Mouse (Mus musculus) embryonic facial prominence, embryonic 11.5 days (tissue): ENCODE results near the gene E130114P18Rik. TPM values are rescaled to one million over a fixed set of nuclear protein-coding genes. Genes with fewer than 3 reads are reported as not detected.
A peak's percentile ranks its signal among the peaks of the same experiment; 100 is the strongest.

Experiments used
- ATAC-seq: fragments of 200-750 bp; cut with Nextera tagmentation; replicated peaks from 2 replicates; pipeline ENCODE4 v1.8.0; 2017; ENCODE audit warnings: low read depth; ENCODE audit not compliant: insufficient number of reproducible peaks, low FRiP score, low TSS enrichment
- DNase-seq: peaks from one replicate; pipeline ENCODE4 v3.0.0-alpha.2; 2015; ENCODE audit warnings: low spot score
- H3K27ac ChIP-seq: fragments of 300-500 bp; sonication (generic); replicated peaks from 2 replicates; pipeline ENCODE4 v1.5.1; 2014; ENCODE audit warnings: mild to moderate bottlenecking, low read depth, low read length, control low read depth
- H3K27me3 ChIP-seq: fragments of 300-500 bp; sonication (generic); 2 replicates; pipeline ENCODE4 v1.6.1; 2014; ENCODE audit warnings: mild to moderate bottlenecking, low read length, moderate library complexity, mixed read lengths; ENCODE audit not compliant: control insufficient read depth, insufficient read depth
- H3K36me3 ChIP-seq: fragments of 300-500 bp; sonication (generic); replicated peaks from 2 replicates; pipeline ENCODE4 v1.6.1; 2014; ENCODE audit warnings: low read depth, mild to moderate bottlenecking, low read length, moderate library complexity, mixed read lengths; ENCODE audit not compliant: control insufficient read depth, insufficient read depth
- H3K4me1 ChIP-seq: fragments of 300-500 bp; sonication (generic); 2 replicates; pipeline ENCODE4 v1.6.1; 2014; ENCODE audit warnings: low read length, mixed read lengths; ENCODE audit not compliant: control insufficient read depth, insufficient read depth
- H3K4me2 ChIP-seq: fragments of 300-500 bp; sonication (generic); 2 replicates; pipeline ENCODE4 v1.6.1; 2014; ENCODE audit warnings: low read depth, mild to moderate bottlenecking, control low read depth, low read length, moderate library complexity
- H3K4me3 ChIP-seq: fragments of 300-500 bp; sonication (generic); 2 replicates; pipeline ENCODE4 v1.5.1; 2014; ENCODE audit warnings: low read depth, low read length, control low read depth
- H3K9ac ChIP-seq: fragments of 300-500 bp; sonication (generic); replicated peaks from 2 replicates; pipeline ENCODE4 v1.6.1; 2014; ENCODE audit warnings: mild to moderate bottlenecking, control low read depth, low read length
- H3K9me3 ChIP-seq: fragments of 300-500 bp; sonication (generic); replicated peaks from 2 replicates; pipeline ENCODE4 v1.6.1; 2016; ENCODE audit warnings: mild to moderate bottlenecking, low read length, inconsistent platforms, mixed read lengths; ENCODE audit not compliant: control insufficient read depth
- WGBS: fragments of 180-500 bp; shearing (Covaris S2); extraction: QIAGEN DNeasy Blood & Tissue Kit; methylation state at CpG from one replicate; pipeline ENCODE4 v1.1.7; 2014; 5-methylcytosine and 5-hydroxymethylcytosine counted together
- polyA plus RNA-seq: library from polyadenylated mRNA; unstranded; fragments of >200 nt; fragmentation: Nextera tagmentation; extraction: Ambion mirVana; gene quantifications from 2 replicates; pipeline ENCODE4 v1.2.1, GENCODE M21; 2014

The E130114P18Rik gene
- polyA plus RNA-seq, 1 experiment from 2014 or later, result 9.5 TPM

DNA sequence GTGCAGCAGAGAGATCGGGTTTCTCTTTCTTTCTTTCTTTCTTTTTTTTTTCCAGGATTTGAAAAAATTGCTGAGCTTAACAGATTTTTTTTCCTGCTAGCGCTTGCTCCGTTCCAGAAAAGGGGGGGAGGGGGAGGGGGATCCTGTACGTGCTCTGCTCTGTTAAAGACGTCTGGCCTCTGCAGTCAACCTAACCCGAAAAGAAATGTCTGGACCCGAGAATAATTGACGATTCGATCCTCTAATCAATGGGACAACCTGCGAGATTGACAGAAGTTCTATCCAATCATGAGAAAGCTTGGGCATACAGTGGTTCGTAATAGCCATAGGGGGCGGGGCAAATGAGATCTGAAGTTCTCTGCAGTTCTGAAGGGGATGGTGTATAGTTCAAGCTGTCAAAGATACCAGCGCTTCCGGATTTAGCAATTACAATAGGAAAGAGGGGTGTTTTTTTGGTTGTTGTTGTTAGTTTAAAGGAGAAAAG lies 4.7 kb downstream of the E130114P18Rik start:
- peak; percentile 98 for DNase-seq
- ATAC-seq, result peak; percentile 73
- Histone ChIP-seq H3K4me1 (no peaks in the 10 kb centered on the region), H3K9me3 (no peaks in the 10 kb centered on the region), H3K36me3 (no peaks in the 10 kb centered on the region), H3K27me3 (no peaks in the 10 kb centered on the region), H3K27ac (peak overlapping the region; percentile 63; the same call in 1 of the 2 replicates), H3K9ac (no peak overlapping the region), H3K4me3 (peak overlapping the region; percentile 36), H3K4me2 (peak overlapping the region; percentile 28; the same call in 1 of the 2 replicates)
- WGBS, result under 1% methylated on average over 14 of the region's 14 CpGs

DNA sequence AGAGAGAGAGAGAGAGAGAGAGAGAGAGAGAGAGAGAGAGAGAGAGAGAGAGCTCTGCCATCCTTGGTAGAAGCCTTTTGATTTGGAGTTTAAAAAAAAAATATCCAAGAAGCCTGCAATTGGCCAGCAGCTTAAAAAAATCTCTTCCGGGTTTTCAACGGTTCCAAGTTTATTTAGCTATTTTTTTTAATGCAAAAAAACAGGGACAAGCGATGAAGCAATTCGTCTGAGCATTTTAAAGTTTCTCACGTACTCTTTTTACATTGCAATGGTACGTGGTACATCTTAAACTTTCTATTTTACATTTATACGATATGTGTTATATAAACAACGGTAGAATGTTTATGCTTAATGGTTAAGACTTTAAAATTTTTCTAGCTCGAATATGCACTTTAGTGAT lies 5.2 kb downstream of the E130114P18Rik start, which contains the start of gene Nfia:
Nfia (plus strand) TSS at position 94 of the 400 bp plus-strand sequence.
- no peak for ATAC-seq
- no peaks in the 10 kb centered on the region for H3K27me3 ChIP-seq
- H3K27ac ChIP-seq, result peak within 1 kb of the TSS; percentile 63
- peak; percentile 65 for DNase-seq
- H3K9me3 ChIP-seq, result no peaks in the 10 kb centered on the region
- peak within 1 kb of the TSS; percentile 36 for H3K4me3 ChIP-seq
- H3K4me2 ChIP-seq, result peak within 1 kb of the TSS; percentile 38
- H3K4me1 ChIP-seq, result no peaks in the 10 kb centered on the region
- WGBS, result under 1% methylated on average over 9 of the region's 9 CpGs
- peak within 1 kb of the TSS; percentile 63 for H3K9ac ChIP-seq
- no peaks in the 10 kb centered on the region for H3K36me3 ChIP-seq

DNA sequence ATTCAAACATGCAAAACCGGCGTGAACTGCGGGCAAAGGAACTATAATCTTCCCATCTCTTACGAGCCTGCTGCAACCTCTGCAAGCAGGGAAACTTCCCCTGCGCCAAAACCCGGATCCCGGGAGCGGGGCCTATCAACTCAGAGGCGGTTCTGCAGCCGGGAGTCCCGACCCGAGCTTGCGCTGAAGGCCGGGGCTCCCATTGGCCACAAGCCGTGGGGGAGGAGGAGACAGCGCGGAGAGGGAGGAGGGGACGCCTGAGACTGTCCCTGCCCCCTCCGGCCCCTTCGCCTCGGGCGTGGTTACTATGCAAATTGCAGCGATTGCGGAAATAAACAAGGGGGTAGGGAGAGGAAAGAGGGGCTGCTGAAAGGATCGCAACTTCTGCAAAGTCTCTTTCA lies 5.8 kb downstream of the E130114P18Rik start:
- H3K4me1 ChIP-seq, result no peaks in the 10 kb centered on the region
- peak overlapping the region; percentile 63 for H3K27ac ChIP-seq
- ATAC-seq (peak; percentile 92), DNase-seq (peak; percentile 98)
- H3K4me3 ChIP-seq, result peak overlapping the region; percentile 36
- H3K9ac ChIP-seq, result peak overlapping the region; percentile 63
- WGBS, result 0% methylated on average over 25 of the region's 25 CpGs
- H3K27me3 ChIP-seq, result no peaks in the 10 kb centered on the region
- H3K9me3 ChIP-seq, result no peaks in the 10 kb centered on the region
- peak overlapping the region; percentile 38 for H3K4me2 ChIP-seq
- no peaks in the 10 kb centered on the region for H3K36me3 ChIP-seq

DNA sequence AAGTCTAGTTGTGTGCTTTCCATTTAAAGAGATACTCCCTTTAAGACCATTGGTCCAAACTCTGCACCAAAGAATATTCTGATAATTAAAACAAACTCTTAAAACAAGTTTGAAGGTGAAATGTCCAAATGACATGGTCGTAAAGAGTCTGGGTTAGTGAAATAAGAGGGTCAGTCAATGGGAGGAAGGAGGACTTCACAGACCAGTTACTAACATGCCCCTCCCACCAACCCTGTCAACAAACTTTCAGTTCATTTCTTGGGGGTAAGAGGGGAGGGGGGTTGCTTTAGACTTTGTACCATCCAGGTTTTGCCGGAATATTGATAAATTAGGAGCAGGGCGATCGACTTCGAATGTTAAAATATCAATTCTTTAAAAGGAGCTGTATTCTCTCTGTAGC lies 6.5 kb downstream of the E130114P18Rik start:
- peak overlapping the region; percentile 63 for H3K9ac ChIP-seq
- H3K27ac ChIP-seq, result peak overlapping the region; percentile 63
- peak overlapping the region; percentile 36 for H3K4me3 ChIP-seq
- no peaks in the 10 kb centered on the region for H3K27me3 ChIP-seq
- no peaks in the 10 kb centered on the region for H3K36me3 ChIP-seq
- H3K4me2 ChIP-seq, result peak overlapping the region; percentile 38
- DNase-seq (peak; percentile 24), ATAC-seq (no peak)
- no peaks in the 10 kb centered on the region for H3K9me3 ChIP-seq
- WGBS, result 18% methylated on average over 5 of the region's 5 CpGs
- H3K4me1 ChIP-seq, result no peaks in the 10 kb centered on the region

DNA sequence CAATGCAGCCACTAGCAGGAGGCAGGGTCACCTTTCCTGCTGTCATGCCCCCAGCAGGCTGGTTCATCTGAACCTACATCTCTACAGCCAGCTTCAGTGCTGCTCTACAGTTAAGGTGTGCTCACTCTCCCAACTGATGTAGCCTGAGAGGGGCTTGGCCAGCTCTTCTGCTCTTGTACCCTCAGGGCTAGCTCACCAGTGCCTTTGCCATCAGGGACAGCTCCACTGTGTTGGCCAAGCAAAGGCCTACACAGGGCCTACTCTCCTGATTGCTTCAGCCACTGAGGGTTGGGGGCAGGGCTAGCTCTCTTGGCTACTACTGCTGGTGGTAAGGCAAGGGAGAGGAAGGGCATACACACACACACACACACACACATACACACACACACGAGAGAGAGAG lies 8.0 kb downstream of the E130114P18Rik start:
- H3K36me3 ChIP-seq, result no peaks in the 10 kb centered on the region
- no peak for DNase-seq
- H3K9ac ChIP-seq, result no peak overlapping the region
- H3K9me3 ChIP-seq, result no peaks in the 10 kb centered on the region
- no peak overlapping the region for H3K4me2 ChIP-seq
- no peak overlapping the region for H3K4me3 ChIP-seq
- ATAC-seq, result no peak
- 60% methylated on average over 1 of the region's 1 CpGs for WGBS
- no peaks in the 10 kb centered on the region for H3K4me1 ChIP-seq
- no peaks in the 10 kb centered on the region for H3K27me3 ChIP-seq
- H3K27ac ChIP-seq, result no peak overlapping the region

DNA sequence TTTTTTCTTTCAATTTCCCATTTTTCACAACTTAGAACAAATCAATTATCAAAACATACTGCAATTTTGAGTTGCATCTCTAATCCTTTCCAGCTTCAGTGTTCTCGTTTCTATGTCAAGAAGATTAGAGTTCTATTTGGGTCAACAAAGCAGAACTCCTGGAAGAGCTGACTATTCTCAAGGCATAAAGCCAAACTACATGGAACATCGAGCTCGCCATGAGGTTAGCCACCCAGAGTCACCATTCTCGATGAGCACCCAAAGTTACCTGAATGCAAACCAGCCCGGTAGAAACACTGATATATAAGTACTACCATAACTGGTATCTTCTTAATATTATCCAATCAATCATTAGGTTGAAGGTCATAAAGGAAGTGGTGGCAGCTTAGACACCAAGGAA lies 10.4 kb downstream of the E130114P18Rik start:
- ATAC-seq, result no peak
- WGBS, result 90% methylated on average over 5 of the region's 5 CpGs

DNA sequence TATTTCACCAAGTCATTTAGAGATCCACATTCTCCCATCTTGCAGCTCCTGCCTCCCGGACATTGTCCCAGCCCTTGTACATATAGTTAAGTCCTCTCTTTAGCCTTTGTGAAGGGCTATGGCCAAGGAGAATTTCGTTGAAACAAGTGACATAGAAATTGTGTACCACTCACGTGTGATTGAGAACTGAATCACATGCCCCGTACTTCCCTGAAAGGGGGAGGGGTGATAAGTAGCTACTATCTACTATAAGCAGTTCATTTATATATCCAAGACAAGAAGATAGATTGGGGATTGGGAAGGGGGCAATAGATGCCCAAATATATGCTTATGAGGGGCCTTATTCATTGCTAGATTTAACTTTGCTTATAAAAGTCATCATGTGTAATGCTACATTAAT lies 10.9 kb downstream of the E130114P18Rik start:
- H3K9ac ChIP-seq, result no peak overlapping the region
- ATAC-seq, result no peak
- H3K27ac ChIP-seq, result no peak overlapping the region
- H3K4me2 ChIP-seq, result no peak overlapping the region
- H3K9me3 ChIP-seq, result no peaks in the 10 kb centered on the region
- WGBS, result 76% methylated on average over 4 of the region's 4 CpGs
- no peak overlapping the region for H3K4me3 ChIP-seq
- H3K36me3 ChIP-seq, result no peaks in the 10 kb centered on the region
- no peak for DNase-seq
- no peaks in the 10 kb centered on the region for H3K27me3 ChIP-seq
- H3K4me1 ChIP-seq, result no peaks in the 10 kb centered on the region

More for the DNA sequence above, 10.4 kb downstream of the E130114P18Rik start:
- H3K4me2 ChIP-seq, result no peak overlapping the region
- H3K27me3 ChIP-seq, result no peaks in the 10 kb centered on the region
- no peak overlapping the region for H3K9ac ChIP-seq
- H3K4me3 ChIP-seq, result no peak overlapping the region
- no peaks in the 10 kb centered on the region for H3K9me3 ChIP-seq
- H3K4me1 ChIP-seq, result no peaks in the 10 kb centered on the region
- H3K27ac ChIP-seq, result no peak overlapping the region
- H3K36me3 ChIP-seq, result no peaks in the 10 kb centered on the region
- no peak for DNase-seq

DNA sequence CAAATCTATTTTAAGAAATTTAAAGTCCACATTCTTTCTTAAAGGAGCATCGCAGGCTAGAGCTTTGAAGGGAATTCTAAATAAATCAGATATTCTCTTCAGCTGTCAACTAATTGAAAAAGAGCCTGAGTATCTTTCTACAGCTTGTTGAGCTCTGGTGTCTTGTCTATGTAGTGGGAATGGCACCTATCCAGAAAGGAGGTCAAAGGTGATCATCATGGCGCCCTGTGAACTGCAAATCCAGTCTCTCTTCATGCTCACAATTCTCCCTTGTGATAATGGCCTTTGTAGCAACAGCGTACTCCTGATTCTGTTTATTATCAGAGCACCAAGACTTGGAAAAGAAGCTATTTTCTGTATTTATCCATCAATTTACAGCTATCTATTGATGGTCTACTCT lies 11.8 kb downstream of the E130114P18Rik start:
- 87% methylated on average over 3 of the region's 3 CpGs for WGBS

More for the DNA sequence above, 11.8 kb downstream of the E130114P18Rik start:
- Histone ChIP-seq H3K9me3 (no peaks in the 10 kb centered on the region), H3K27ac (no peak overlapping the region), H3K9ac (no peak overlapping the region), H3K27me3 (no peaks in the 10 kb centered on the region), H3K4me3 (no peak overlapping the region), H3K4me2 (no peak overlapping the region), H3K36me3 (no peaks in the 10 kb centered on the region), H3K4me1 (no peaks in the 10 kb centered on the region)
- ATAC-seq (no peak), DNase-seq (no peak)
